Mouse (Mus musculus) left cerebral cortex, postnatal 36 days (tissue): ENCODE data around the gene P3h1. TPM values are rescaled to one million over a fixed set of nuclear protein-coding genes. Genes with fewer than 3 reads are reported as not detected.

Experiments
- DNase-seq, 2 experiments: peaks; one replicate each; pipeline ENCODE4 v3.0.0; 2021 to 2022; ENCODE audit warnings: low spot score in 2 of 2, mixed read lengths in 1 of 2
- intact Hi-C: fragments of 180-260 bp; cut with DNase I; formaldehyde crosslinking; loops from one replicate; pipeline ENCODE4 v1.15.1; 2025
- total RNA-seq, 2 experiments: library from RNA; stranded (reverse); gene quantifications; 2 replicates each; pipeline ENCODE4 v1.2.3; 2021

Gene P3h1
- total RNA-seq, 2 experiments from 2014 or later: 4.9 to 7.7 TPM

GRCm38 (mm10) chr4:119233256-119233901 is 664 bp downstream of the P3h1 start:
- intact Hi-C loops: no loop called here

GRCm38 (mm10) chr4:119234348-119234747 is 1.6 kb downstream of the P3h1 start:
- no peak for DNase-seq
- intact Hi-C loops: no loop called here

More at GRCm38 (mm10) chr4:119233256-119233901, 664 bp downstream of the P3h1 start:
- DNase-seq: peak; percentile 51 to 52

- intact Hi-C loops: no loop called here
- no peak for DNase-seq
Observed at GRCm38 (mm10) chr4:119238661-119239060, 5.9 kb downstream of the P3h1 start.

- DNase-seq: peak; percentile 19 to 42
- intact Hi-C loops: no loop called here
Observed at GRCm38 (mm10) chr4:119239181-119239682, 6.5 kb downstream of the P3h1 start.

GRCm38 (mm10) chr4:119241664-119242063 is 8.9 kb downstream of the P3h1 start:
- peak; percentile 52 to 55 for DNase-seq
- intact Hi-C loops: loop anchor here (5.0 to 10.0 kb wide), 2 partner anchors 293 to 426 kb away; partner anchors contain the start of genes Foxj3 and Frg2f1

GRCm38 (mm10) chr4:119242571-119242970 is 9.9 kb downstream of the P3h1 start:
- no peak for DNase-seq
- intact Hi-C loops: loop anchor here (5.0 to 10.0 kb wide), 2 partner anchors 292 to 425 kb away; partner anchors contain the start of genes Foxj3 and Frg2f1

GRCm38 (mm10) chr4:119244468-119245240 is 11.9 kb downstream of the P3h1 start:
- DNase-seq: peak; percentile 69 to 78
- intact Hi-C loops: loop anchor here (5.0 to 10.0 kb wide), 3 partner anchors 48 to 423 kb away; partner anchors contain the start of genes Foxj3, Frg2f1 and Ybx1

GRCm38 (mm10) chr4:119245556-119245955 is 12.8 kb downstream of the P3h1 start:
- DNase-seq: peak; percentile 69 to 78
- intact Hi-C loops: loop anchor here (5.0 to 10.0 kb wide), 2 partner anchors 47 to 289 kb away; partner anchors contain the start of genes Foxj3, Frg2f1 and Ybx1

GRCm38 (mm10) chr4:119245961-119246360 is 13.2 kb downstream of the P3h1 start:
- DNase-seq: no peak
- intact Hi-C loops: loop anchor here (5.0 to 10.0 kb wide), 2 partner anchors 46 to 289 kb away; partner anchors contain the start of genes Foxj3, Frg2f1 and Ybx1

- DNase-seq: no peak
- intact Hi-C loops: loop anchor here (5.0 to 10.0 kb wide), 2 partner anchors 46 to 288 kb away; partner anchors contain the start of genes Foxj3, Frg2f1 and Ybx1
Observed at GRCm38 (mm10) chr4:119246688-119247225, 14.0 kb downstream of the P3h1 start.

GRCm38 (mm10) chr4:119247462-119248235 is 14.9 kb downstream of the P3h1 start:
- DNase-seq: peak; percentile 58 to 68
- intact Hi-C loops: loop anchor here (5.0 to 10.0 kb wide), 2 partner anchors 45 to 287 kb away; partner anchors contain the start of genes Foxj3, Frg2f1 and Ybx1

GRCm38 (mm10) chr4:119248407-119248965 is 15.8 kb downstream of the P3h1 start:
- intact Hi-C loops: loop anchor here (5.0 to 10.0 kb wide), 2 partner anchors 44 to 286 kb away; partner anchors contain the start of genes Foxj3, Frg2f1 and Ybx1
- DNase-seq: no peak

GRCm38 (mm10) chr4:119252025-119252808 is 19.5 kb downstream of the P3h1 start:
- DNase-seq: no peak
- intact Hi-C loops: no loop called here

GRCm38 (mm10) chr4:119254012-119254618 is 21.4 kb downstream of the P3h1 start:
- peak in 1 of 2 experiments; percentile 57 for DNase-seq
- intact Hi-C loops: no loop called here

GRCm38 (mm10) chr4:119255351-119255750 is 22.6 kb downstream of the P3h1 start, which contains the start of gene Cldn19:
TSS of gene Cldn19 (plus strand) at chr4:119255414.
- no peak for DNase-seq
- intact Hi-C loops: no loop called here

GRCm38 (mm10) chr4:119257083-119257482 is 24.4 kb downstream of the P3h1 start:
- no peak for DNase-seq
- intact Hi-C loops: no loop called here
